Mouse (Mus musculus) forebrain, embryonic 11.5 days (tissue): Measurements from ENCODE around the gene Rnf103. TPM values are rescaled to one million over a fixed set of nuclear protein-coding genes. Genes with fewer than 3 reads are reported as not detected.
"Not testable (repeated sequence)": the region's sequence is repeated elsewhere in the genome, so short reads cannot be mapped to it uniquely, and the experiment has no call there.

Experiments used
- ATAC-seq: fragments of 200-750 bp; cut with Nextera tagmentation; replicated peaks from 2 replicates; pipeline ENCODE4 v1.8.0; 2017; ENCODE audit warnings: moderate TSS enrichment; ENCODE audit not compliant: low FRiP score
- DNase-seq: peaks from one replicate; pipeline ENCODE4 v3.0.0-alpha.2; 2017; ENCODE audit warnings: low spot score
- H3K27ac ChIP-seq: fragments of 300-500 bp; sonication (generic); 2 replicates; pipeline ENCODE4 v1.5.1; 2014; ENCODE audit warnings: low read depth, low read length
- H3K27me3 ChIP-seq: fragments of 300-500 bp; sonication (generic); 2 replicates; pipeline ENCODE4 v1.6.1; 2014; ENCODE audit warnings: mild to moderate bottlenecking, low read length, mixed read lengths; ENCODE audit not compliant: control insufficient read depth, insufficient read depth
- H3K36me3 ChIP-seq: fragments of 300-500 bp; sonication (generic); 2 replicates; pipeline ENCODE4 v1.6.1; 2014; ENCODE audit warnings: mild to moderate bottlenecking, low read length, moderate library complexity, mixed read lengths; ENCODE audit not compliant: control insufficient read depth, insufficient read depth
- H3K4me1 ChIP-seq: fragments of 300-500 bp; sonication (generic); replicated peaks from 2 replicates; pipeline ENCODE4 v1.6.1; 2014; ENCODE audit warnings: low read length, mixed read lengths; ENCODE audit not compliant: control insufficient read depth, insufficient read depth
- H3K4me2 ChIP-seq: fragments of 300-500 bp; sonication (generic); 2 replicates; pipeline ENCODE4 v1.6.1; 2014; ENCODE audit warnings: low read depth, mild to moderate bottlenecking, low read length, moderate library complexity, mixed read lengths; ENCODE audit not compliant: severe bottlenecking
- H3K4me3 ChIP-seq: fragments of 300-500 bp; sonication (generic); 2 replicates; pipeline ENCODE4 v1.5.1; 2014; ENCODE audit warnings: low read depth, low read length
- H3K9ac ChIP-seq: fragments of 300-500 bp; sonication (generic); 2 replicates; pipeline ENCODE4 v1.6.1; 2014; ENCODE audit warnings: low read length
- H3K9me3 ChIP-seq: fragments of 300-500 bp; sonication (generic); 2 replicates; pipeline ENCODE4 v1.6.1; 2016; ENCODE audit warnings: low read length, mixed read lengths; ENCODE audit not compliant: control insufficient read depth
- WGBS: fragments of 180-500 bp; shearing (Covaris S2); extraction: QIAGEN DNeasy Blood & Tissue Kit; methylation state at CpG from one replicate; pipeline ENCODE4 v1.1.7; 2014; 5-methylcytosine and 5-hydroxymethylcytosine counted together
- polyA plus RNA-seq: library from polyadenylated mRNA; unstranded; fragments of >200 nt; fragmentation: Nextera tagmentation; extraction: Ambion mirVana; gene quantifications from 2 replicates; pipeline ENCODE4 v1.2.1, GENCODE M21; 2014

Gene Rnf103
- polyA plus RNA-seq, 1 experiment from 2014 or later, result 18.9 TPM

- H3K27me3 ChIP-seq, result no peaks in the 10 kb centered on the region
- no peaks in the 10 kb centered on the region for H3K9me3 ChIP-seq
- no peak overlapping the region for H3K27ac ChIP-seq
- no peak overlapping the region for H3K4me3 ChIP-seq
- DNase-seq, result no peak
- H3K4me1 ChIP-seq, result no peaks in the 10 kb centered on the region
- ATAC-seq, result no peak
- no peak overlapping the region for H3K4me2 ChIP-seq
- no peak overlapping the region for H3K9ac ChIP-seq
- WGBS, result 71% methylated on average over 3 of the region's 3 CpGs
- H3K36me3 ChIP-seq, result no peaks in the 10 kb centered on the region
Observed at GRCm38 (mm10) chr6:71469291-71469690, 24.4 kb upstream of the Rnf103 start.

DNA sequence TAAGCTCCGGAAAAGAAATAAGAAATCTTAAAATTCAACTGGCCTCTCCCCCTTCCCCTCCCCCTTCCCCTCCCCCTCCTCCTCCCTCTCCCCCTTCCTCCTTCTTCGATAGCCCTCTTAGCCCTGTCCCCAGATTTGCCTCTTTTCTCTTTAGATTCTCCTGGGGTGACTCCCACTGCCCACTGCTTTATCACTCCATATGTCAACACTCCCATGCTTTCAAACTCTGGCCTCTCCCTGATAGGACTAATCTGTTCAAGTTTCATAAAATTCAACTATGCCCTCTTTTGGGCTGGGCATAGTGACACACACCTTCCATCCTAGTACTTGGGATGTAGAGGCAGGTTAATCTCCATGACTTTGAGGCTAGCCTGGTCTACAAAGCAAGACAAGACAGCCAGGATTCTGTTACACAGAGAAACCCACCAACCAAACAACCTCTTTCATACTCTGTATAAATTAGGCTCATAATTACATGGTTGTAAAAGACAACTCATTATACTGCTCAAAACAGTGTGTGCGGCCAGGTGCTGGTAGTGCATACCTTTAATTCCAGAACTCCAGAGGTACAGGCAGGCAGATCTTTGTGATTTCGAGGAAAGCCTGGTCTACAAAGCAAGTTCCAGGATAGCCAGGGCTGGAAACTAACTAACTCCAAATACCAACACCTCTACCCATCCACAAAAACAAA, 21.7 kb upstream of the Rnf103 start:
- Histone ChIP-seq H3K4me3 (no peak overlapping the region), H3K9me3 (no peaks in the 10 kb centered on the region), H3K36me3 (no peaks in the 10 kb centered on the region), H3K9ac (no peak overlapping the region), H3K27ac (no peak overlapping the region), H3K4me1 (no peaks in the 10 kb centered on the region), H3K4me2 (no peak overlapping the region), H3K27me3 (no peaks in the 10 kb centered on the region)
- WGBS, result 80% methylated on average over 4 of the region's 4 CpGs
- ATAC-seq (no peak), DNase-seq (no peak)

- no peak for ATAC-seq
- Histone ChIP-seq H3K27me3 (no peaks in the 10 kb centered on the region), H3K4me2 (no peak overlapping the region), H3K36me3 (no peaks in the 10 kb centered on the region), H3K27ac (no peak overlapping the region), H3K4me3 (no peak overlapping the region), H3K9me3 (no peaks in the 10 kb centered on the region), H3K9ac (no peak overlapping the region), H3K4me1 (no peaks in the 10 kb centered on the region)
- no peak for DNase-seq
- WGBS, result 82% methylated on average over 1 of the region's 1 CpGs
Observed at GRCm38 (mm10) chr6:71472786-71473185, 20.9 kb upstream of the Rnf103 start.

DNA sequence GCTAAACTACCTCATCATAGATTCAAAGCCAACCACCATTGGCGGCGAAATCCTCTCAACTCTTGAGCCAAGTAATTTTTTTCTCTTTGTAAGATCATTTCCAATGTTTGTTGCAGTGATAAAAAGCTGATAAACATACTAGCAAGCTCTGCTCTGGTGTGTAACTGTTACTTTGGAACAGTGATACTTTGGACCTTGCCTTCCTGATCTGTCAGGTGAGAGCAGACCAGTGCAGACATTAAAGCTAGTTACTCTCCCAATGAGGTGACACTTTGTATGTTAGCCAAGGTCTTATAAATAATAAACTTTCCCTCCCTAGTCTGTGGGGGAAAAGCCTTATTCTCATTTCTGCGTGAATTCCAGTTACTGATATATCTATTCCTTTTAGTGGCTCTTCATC, 18.1 kb upstream of the Rnf103 start:
- 91% methylated on average over 3 of the region's 3 CpGs for WGBS
- DNase-seq, result no peak
- no peak overlapping the region for H3K9ac ChIP-seq

GRCm38 (mm10) chr6:71476783-71477182, 16.9 kb upstream of the Rnf103 start:
- H3K36me3 ChIP-seq, result no peaks in the 10 kb centered on the region
- no peaks in the 10 kb centered on the region for H3K27me3 ChIP-seq
- H3K4me2 ChIP-seq, result no peak overlapping the region
- no peak overlapping the region for H3K27ac ChIP-seq
- 75% methylated on average over 5 of the region's 5 CpGs for WGBS
- H3K4me1 ChIP-seq, result no peaks in the 10 kb centered on the region
- ATAC-seq (no peak), DNase-seq (no peak)
- H3K9me3 ChIP-seq, result no peaks in the 10 kb centered on the region
- no peak overlapping the region for H3K4me3 ChIP-seq
- no peak overlapping the region for H3K9ac ChIP-seq

More for the DNA sequence above, 18.1 kb upstream of the Rnf103 start:
- no peak overlapping the region for H3K27ac ChIP-seq
- ATAC-seq, result no peak
- no peak overlapping the region for H3K4me3 ChIP-seq
- H3K4me1 ChIP-seq, result no peaks in the 10 kb centered on the region
- no peaks in the 10 kb centered on the region for H3K36me3 ChIP-seq
- H3K9me3 ChIP-seq, result no peaks in the 10 kb centered on the region
- H3K4me2 ChIP-seq, result no peak overlapping the region
- H3K27me3 ChIP-seq, result no peaks in the 10 kb centered on the region

DNA sequence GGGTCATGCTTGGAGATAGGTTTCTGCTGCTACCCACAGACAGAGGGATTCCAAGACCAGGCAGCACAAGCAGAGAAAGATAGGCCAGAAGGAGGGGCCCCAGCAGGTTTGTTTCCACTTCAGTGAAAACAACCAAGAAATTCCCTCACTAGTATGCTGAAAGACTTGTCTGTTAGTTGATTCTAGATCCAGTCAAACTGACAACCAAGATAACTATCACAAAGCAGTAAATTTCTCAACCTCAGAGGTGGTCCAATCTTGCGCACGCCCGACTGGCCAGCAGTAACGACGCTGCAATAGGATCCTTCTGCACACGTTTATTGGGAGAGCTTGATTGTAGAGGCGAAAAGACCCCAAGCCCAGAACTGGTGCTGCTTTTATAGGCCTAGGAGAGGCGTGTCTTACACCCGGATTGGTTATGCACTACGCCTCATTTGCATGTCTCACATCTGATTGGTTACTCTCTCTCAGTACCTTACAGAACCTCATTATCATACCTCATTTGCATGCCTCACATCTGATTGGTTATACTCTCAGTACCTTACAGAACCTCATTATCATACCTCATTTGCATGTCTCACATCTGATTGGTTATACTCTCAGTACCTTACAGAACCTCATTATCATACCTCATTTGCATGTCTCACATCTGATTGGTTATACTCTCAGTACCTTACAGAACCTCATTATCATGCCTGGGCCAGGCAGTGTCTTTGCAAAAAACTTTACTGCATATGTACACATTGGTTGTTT, 14.7 kb upstream of the Rnf103 start:
- not testable (repeated sequence) for H3K36me3 ChIP-seq, H3K9me3 ChIP-seq, DNase-seq, ATAC-seq, H3K4me3 ChIP-seq, H3K4me2 ChIP-seq, H3K27ac ChIP-seq, H3K9ac ChIP-seq, H3K27me3 ChIP-seq, H3K4me1 ChIP-seq
- WGBS, result 95% methylated on average over 10 of the region's 10 CpGs

DNA sequence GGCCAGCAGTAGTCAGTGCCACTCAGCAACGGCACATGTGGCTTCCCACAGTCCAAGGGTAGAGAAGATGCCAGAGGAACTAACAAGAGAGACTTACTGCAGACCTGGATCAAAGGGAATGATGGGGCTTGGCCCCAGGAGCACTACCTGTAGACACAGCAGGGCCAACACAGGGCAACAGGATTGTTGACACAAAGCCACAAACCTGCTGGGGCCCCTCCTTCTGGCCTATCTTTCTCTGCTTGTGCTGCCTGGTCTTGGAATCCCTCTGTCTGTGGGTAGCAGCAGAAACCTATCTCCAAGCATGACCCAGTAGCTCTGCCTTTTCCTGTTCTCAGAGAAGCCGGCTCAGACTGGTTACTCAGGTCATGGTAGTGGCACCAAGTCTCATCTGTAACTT, 14.1 kb upstream of the Rnf103 start:
- not testable (repeated sequence) for H3K4me3 ChIP-seq, H3K36me3 ChIP-seq, H3K9me3 ChIP-seq, H3K4me1 ChIP-seq, H3K9ac ChIP-seq, H3K27ac ChIP-seq, H3K27me3 ChIP-seq, DNase-seq, ATAC-seq, H3K4me2 ChIP-seq
- 95% methylated on average over 2 of the region's 2 CpGs for WGBS

GRCm38 (mm10) chr6:71480136-71480535, 13.6 kb upstream of the Rnf103 start:
- no peak overlapping the region for H3K27ac ChIP-seq
- ATAC-seq, result no peak
- no peaks in the 10 kb centered on the region for H3K36me3 ChIP-seq
- H3K9ac ChIP-seq, result no peak overlapping the region
- H3K9me3 ChIP-seq, result no peaks in the 10 kb centered on the region
- no peak overlapping the region for H3K4me2 ChIP-seq
- no peak for DNase-seq
- 93% methylated on average over 1 of the region's 1 CpGs for WGBS
- no peaks in the 10 kb centered on the region for H3K4me1 ChIP-seq
- no peaks in the 10 kb centered on the region for H3K27me3 ChIP-seq
- no peak overlapping the region for H3K4me3 ChIP-seq

DNA sequence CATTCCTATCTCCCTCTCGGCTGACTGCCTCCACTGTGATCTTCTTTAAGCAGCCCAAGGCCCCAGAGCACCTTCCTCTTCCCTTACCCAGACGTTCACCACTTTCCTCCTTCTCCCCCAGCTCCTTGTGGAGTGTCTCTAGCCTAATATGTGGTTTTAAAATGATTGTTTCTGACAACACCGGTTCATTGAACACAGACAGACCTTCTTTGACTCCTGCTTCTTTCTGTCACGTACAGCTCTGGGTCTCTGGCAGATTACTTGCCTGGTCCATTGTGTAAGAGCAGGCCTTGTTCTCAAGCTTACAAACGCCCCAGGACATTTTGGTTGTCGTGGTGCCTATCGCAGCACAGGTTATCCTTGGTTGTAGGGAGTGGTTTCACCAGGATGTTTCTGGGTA, 12.6 kb upstream of the Rnf103 start:
- no peaks in the 10 kb centered on the region for H3K36me3 ChIP-seq
- WGBS, result 41% methylated on average over 7 of the region's 7 CpGs

More for the DNA sequence above, 12.6 kb upstream of the Rnf103 start:
- H3K27ac ChIP-seq, result no peak overlapping the region
- H3K27me3 ChIP-seq, result no peaks in the 10 kb centered on the region
- DNase-seq, result no peak
- H3K4me2 ChIP-seq, result no peak overlapping the region
- ATAC-seq, result no peak
- no peak overlapping the region for H3K9ac ChIP-seq
- no peaks in the 10 kb centered on the region for H3K4me1 ChIP-seq
- H3K4me3 ChIP-seq, result no peak overlapping the region
- H3K9me3 ChIP-seq, result no peaks in the 10 kb centered on the region
